Mouse (Mus musculus): ENCODE measurements at regions not wholly inside any gene's neighbourhood (a gene's known extent, or its start where the extent isn't known, plus 50 kb on each side); places are given as distances from the start of the nearest gene placed in this dataset.
A peak's percentile ranks its signal among the peaks of the same experiment; 100 is the strongest.

DNA sequence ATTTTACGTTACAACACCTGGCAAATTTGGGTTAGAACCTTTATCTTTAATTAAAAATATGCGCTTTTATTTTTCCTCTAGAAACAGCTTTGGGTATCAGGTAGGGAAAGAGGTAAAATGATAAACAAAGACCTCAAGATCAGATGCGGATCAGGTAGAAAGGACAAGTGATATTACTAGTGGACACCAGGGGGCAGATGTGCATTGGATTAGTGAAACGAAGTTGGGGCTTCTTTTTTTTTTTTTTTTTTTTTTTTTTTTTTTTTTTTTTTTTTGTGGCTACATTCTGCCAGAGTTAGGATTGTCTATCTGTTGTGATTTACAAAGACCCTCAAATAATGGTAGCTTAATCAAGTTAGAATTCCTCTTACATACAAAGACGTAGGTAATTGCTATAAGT lies 153.8 kb downstream of the Cd109 start:
- Histone ChIP-seq H3K79me2 (ENCODE audit: control insufficient read depth, insufficient read depth, low read length) (no peaks in the 10 kb centered on the region), H3K9ac (ENCODE audit: low read depth, low read length) (no peak overlapping the region), H3K27ac (replicated peaks; ENCODE audit: insufficient read depth, low read depth, low read length) (no peak overlapping the region), H3K4me1 (ENCODE audit: control insufficient read depth, insufficient read depth, low read length) (no peaks in the 10 kb centered on the region), H3K4me3 (ENCODE audit: insufficient read depth, low read depth, low read length) (no peak overlapping the region), H3K36me3 (ENCODE audit: control insufficient read depth, insufficient read depth, low read length) (no peaks in the 10 kb centered on the region), H3K27me3 (ENCODE audit: control insufficient read depth, insufficient read depth, low read length) (no peaks in the 10 kb centered on the region)
- 41% methylated on average over 5 of the region's 5 CpGs for WGBS
- DNase-seq (ENCODE audit: extremely low read depth, low read depth, low spot score), result peak; percentile 10
- TF ChIP-seq CTCF (IDR thresholded peaks at IDR 0.05; ENCODE audit: low read depth, low read length) (peak; percentile 12; the same call in 1 of the 2 replicates), POLR2A (IDR thresholded peaks at IDR 0.05; ENCODE audit: extremely low read depth, insufficient read depth, low read length) (no peak)

- TF ChIP-seq CTCF (IDR thresholded peaks at IDR 0.05; ENCODE audit: low read depth, low read length) (no peak), POLR2A (IDR thresholded peaks at IDR 0.05; ENCODE audit: extremely low read depth, insufficient read depth, low read length) (no peak)
- H3K4me1 ChIP-seq (ENCODE audit: control insufficient read depth, insufficient read depth, low read length), result no peaks in the 10 kb centered on the region
- 41% methylated on average over 3 of the region's 3 CpGs for WGBS
- no peak overlapping the region for H3K27ac ChIP-seq (replicated peaks; ENCODE audit: insufficient read depth, low read depth, low read length)
- no peaks in the 10 kb centered on the region for H3K36me3 ChIP-seq (ENCODE audit: control insufficient read depth, insufficient read depth, low read length)
- H3K4me3 ChIP-seq (ENCODE audit: insufficient read depth, low read depth, low read length), result no peak overlapping the region
- no peaks in the 10 kb centered on the region for H3K79me2 ChIP-seq (ENCODE audit: control insufficient read depth, insufficient read depth, low read length)
- peak; percentile 3 for DNase-seq (ENCODE audit: extremely low read depth, low read depth, low spot score)
- H3K27me3 ChIP-seq (ENCODE audit: control insufficient read depth, insufficient read depth, low read length), result no peaks in the 10 kb centered on the region
- no peak overlapping the region for H3K9ac ChIP-seq (ENCODE audit: low read depth, low read length)
Measured at GRCm38 (mm10) chr9:78773936-78774335, 158.6 kb downstream of the Cd109 start.

- no peak overlapping the region for H3K27ac ChIP-seq (replicated peaks; ENCODE audit: insufficient read depth, low read depth, low read length)
- WGBS, result 16% methylated on average over 5 of the region's 5 CpGs
- peak; percentile 51; the same call in 1 of the 2 replicates for TF ChIP-seq CTCF (IDR thresholded peaks at IDR 0.05; ENCODE audit: low read depth, low read length)
- no peak for TF ChIP-seq POLR2A (IDR thresholded peaks at IDR 0.05; ENCODE audit: extremely low read depth, insufficient read depth, low read length)
- no peak overlapping the region for H3K9ac ChIP-seq (ENCODE audit: low read depth, low read length)
- no peak overlapping the region for H3K4me3 ChIP-seq (ENCODE audit: insufficient read depth, low read depth, low read length)
- H3K36me3 ChIP-seq (ENCODE audit: control insufficient read depth, insufficient read depth, low read length), result no peaks in the 10 kb centered on the region
- H3K4me1 ChIP-seq (ENCODE audit: control insufficient read depth, insufficient read depth, low read length), result no peaks in the 10 kb centered on the region
- no peaks in the 10 kb centered on the region for H3K79me2 ChIP-seq (ENCODE audit: control insufficient read depth, insufficient read depth, low read length)
- DNase-seq (ENCODE audit: extremely low read depth, low read depth, low spot score), result peak; percentile 12
- H3K27me3 ChIP-seq (ENCODE audit: control insufficient read depth, insufficient read depth, low read length), result no peaks in the 10 kb centered on the region
Measured at GRCm38 (mm10) chr9:78775462-78775861, 160.1 kb downstream of the Cd109 start.

DNA sequence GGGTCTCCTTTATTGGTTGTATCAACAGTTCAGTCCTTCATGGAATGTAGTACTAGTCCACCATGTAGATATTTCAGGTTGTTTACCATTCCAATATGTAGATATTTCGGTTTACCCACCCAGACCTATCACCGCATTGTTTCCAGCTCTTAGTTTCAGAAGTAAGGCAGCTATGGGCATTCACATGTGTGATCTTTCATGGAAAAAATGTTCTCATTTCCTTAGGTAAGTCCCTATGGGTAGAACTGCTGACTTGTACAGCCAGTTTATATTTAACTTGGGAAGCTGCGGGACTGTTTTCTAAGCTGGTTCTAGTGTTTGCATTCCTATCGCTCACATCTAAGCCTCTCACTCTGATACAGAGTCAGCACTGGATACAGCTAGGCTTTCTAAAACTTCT lies 165.2 kb downstream of the Cd109 start:
- 50% methylated on average over 4 of the region's 4 CpGs for WGBS
- H3K79me2 ChIP-seq (ENCODE audit: control insufficient read depth, insufficient read depth, low read length), result no peaks in the 10 kb centered on the region
- no peaks in the 10 kb centered on the region for H3K36me3 ChIP-seq (ENCODE audit: control insufficient read depth, insufficient read depth, low read length)
- H3K27me3 ChIP-seq (ENCODE audit: control insufficient read depth, insufficient read depth, low read length), result no peaks in the 10 kb centered on the region
- no peak overlapping the region for H3K4me3 ChIP-seq (ENCODE audit: insufficient read depth, low read depth, low read length)
- no peak overlapping the region for H3K27ac ChIP-seq (replicated peaks; ENCODE audit: insufficient read depth, low read depth, low read length)
- DNase-seq (ENCODE audit: extremely low read depth, low read depth, low spot score), result no peak
- H3K4me1 ChIP-seq (ENCODE audit: control insufficient read depth, insufficient read depth, low read length), result no peaks in the 10 kb centered on the region
- TF ChIP-seq POLR2A (IDR thresholded peaks at IDR 0.05; ENCODE audit: extremely low read depth, insufficient read depth, low read length), result no peak
- no peak overlapping the region for H3K9ac ChIP-seq (ENCODE audit: low read depth, low read length)

GRCm38 (mm10) chr9:78782297-78782696 lies 167.0 kb downstream of the Cd109 start:
- H3K9ac ChIP-seq (ENCODE audit: low read depth, low read length), result no peak overlapping the region
- DNase-seq (ENCODE audit: extremely low read depth, low read depth, low spot score), result no peak
- no peaks in the 10 kb centered on the region for H3K4me1 ChIP-seq (ENCODE audit: control insufficient read depth, insufficient read depth, low read length)
- H3K27me3 ChIP-seq (ENCODE audit: control insufficient read depth, insufficient read depth, low read length), result no peaks in the 10 kb centered on the region
- H3K36me3 ChIP-seq (ENCODE audit: control insufficient read depth, insufficient read depth, low read length), result no peaks in the 10 kb centered on the region
- 87% methylated on average over 4 of the region's 4 CpGs for WGBS
- TF ChIP-seq POLR2A (IDR thresholded peaks at IDR 0.05; ENCODE audit: extremely low read depth, insufficient read depth, low read length) (no peak), CTCF (IDR thresholded peaks at IDR 0.05; ENCODE audit: low read depth, low read length) (no peak)
- no peaks in the 10 kb centered on the region for H3K79me2 ChIP-seq (ENCODE audit: control insufficient read depth, insufficient read depth, low read length)
- H3K4me3 ChIP-seq (ENCODE audit: insufficient read depth, low read depth, low read length), result no peak overlapping the region
- H3K27ac ChIP-seq (replicated peaks; ENCODE audit: insufficient read depth, low read depth, low read length), result no peak overlapping the region

DNA sequence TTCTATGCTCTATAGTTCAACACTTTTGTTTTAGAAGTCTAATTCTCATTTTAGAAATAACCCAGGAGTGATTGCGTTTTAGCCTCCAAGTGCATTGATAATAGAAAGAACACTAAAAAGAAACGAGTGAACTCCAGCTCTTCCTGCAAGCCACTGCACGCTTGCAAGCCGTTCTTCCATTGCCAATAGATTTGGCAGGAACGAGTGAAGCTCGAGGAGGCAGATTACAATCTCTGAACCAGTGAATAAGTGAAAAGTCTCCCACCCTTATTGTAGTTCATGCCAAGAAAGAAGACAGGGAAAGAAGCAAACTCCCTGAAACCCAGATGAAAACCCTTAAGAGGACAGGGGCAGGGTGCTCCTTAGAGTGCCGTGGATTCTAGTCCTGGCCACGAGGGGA lies 167.5 kb downstream of the Cd109 start:
- Histone ChIP-seq H3K27ac (replicated peaks; ENCODE audit: insufficient read depth, low read depth, low read length) (no peak overlapping the region), H3K9ac (ENCODE audit: low read depth, low read length) (no peak overlapping the region), H3K27me3 (ENCODE audit: control insufficient read depth, insufficient read depth, low read length) (no peaks in the 10 kb centered on the region), H3K4me3 (ENCODE audit: insufficient read depth, low read depth, low read length) (no peak overlapping the region), H3K4me1 (ENCODE audit: control insufficient read depth, insufficient read depth, low read length) (no peaks in the 10 kb centered on the region), H3K79me2 (ENCODE audit: control insufficient read depth, insufficient read depth, low read length) (no peaks in the 10 kb centered on the region), H3K36me3 (ENCODE audit: control insufficient read depth, insufficient read depth, low read length) (no peaks in the 10 kb centered on the region)
- WGBS, result 76% methylated on average over 8 of the region's 8 CpGs
- TF ChIP-seq POLR2A (IDR thresholded peaks at IDR 0.05; ENCODE audit: extremely low read depth, insufficient read depth, low read length), result no peak
- TF ChIP-seq CTCF (IDR thresholded peaks at IDR 0.05; ENCODE audit: low read depth, low read length), result no peak
- no peak for DNase-seq (ENCODE audit: extremely low read depth, low read depth, low spot score)
